Mouse (Mus musculus) MN1 (cell line): ENCODE results near the gene Hinfp.

Experiments used
- DNase-seq: peaks from one replicate; pipeline ENCODE4 v3.0.0-alpha.2; 2016; ENCODE audit warnings: low spot score

The Hinfp gene

DNA sequence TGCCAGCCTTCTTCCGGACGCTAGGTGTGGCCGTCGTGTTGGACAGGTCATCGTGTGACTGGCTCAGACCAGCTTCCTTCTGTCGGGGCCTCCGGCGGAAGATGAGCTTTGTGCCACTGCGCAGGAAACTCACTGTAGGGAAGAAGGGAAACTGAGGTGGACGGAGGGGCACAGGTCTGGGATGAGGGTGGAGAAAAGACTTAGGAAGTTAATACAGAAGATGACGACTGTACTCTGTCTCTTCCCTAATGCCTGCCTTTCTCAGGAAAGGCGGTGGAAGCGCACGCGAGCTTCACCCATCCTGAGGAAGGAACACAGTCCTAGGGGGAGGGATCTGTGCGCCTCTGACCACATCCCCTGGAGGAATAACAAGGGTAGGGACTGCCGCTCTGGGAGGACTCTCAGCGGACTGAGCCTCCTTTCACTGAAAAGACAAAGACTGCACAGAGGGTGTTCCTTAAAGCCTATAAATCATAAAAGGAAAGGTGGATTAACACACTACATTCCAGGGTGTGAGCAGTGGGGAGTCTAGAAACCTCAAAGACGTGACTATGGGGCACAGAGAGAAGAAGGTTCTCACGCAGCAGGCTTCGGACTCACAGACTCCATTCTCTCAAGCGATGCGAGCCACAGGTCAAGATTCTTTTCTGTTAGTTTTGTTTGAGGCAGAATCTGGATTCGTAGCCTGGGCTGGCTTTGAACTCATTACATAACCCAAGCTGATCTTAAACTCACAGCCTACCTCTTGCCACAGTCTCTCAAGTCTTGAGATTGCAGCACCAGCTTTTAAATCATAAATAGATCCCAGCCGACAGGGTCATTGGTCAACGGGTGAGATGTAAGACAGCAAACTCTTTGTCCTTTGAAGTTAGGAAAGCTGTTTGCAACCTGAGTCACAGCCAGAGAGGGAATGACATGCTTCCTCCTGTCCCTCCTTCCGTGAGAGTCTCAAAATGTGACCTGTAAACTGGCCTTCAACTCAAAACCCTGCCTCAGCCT, 6.0 kb upstream of the Hinfp start:
- DNase-seq: no peak

DNA sequence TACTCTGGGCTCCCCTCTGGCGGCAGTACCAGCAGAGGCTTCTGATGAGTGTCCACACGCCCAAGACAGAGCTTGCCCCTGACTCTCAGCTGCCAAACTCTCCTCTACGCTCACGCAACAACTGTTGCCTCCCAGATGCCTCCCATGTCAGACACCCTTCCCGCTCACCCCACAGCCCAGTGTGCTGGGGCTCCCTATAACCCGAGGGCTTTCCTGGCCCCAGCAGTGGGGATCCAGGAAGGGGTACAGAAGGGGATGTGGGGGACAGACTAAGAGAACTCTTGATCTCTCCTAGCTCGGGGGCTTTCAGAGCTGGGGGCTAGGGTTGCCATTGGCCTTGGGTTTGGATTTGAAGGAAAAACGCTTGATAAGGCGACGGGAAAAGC, 5.3 kb upstream of the Hinfp start:
- DNase-seq: no peak

DNA sequence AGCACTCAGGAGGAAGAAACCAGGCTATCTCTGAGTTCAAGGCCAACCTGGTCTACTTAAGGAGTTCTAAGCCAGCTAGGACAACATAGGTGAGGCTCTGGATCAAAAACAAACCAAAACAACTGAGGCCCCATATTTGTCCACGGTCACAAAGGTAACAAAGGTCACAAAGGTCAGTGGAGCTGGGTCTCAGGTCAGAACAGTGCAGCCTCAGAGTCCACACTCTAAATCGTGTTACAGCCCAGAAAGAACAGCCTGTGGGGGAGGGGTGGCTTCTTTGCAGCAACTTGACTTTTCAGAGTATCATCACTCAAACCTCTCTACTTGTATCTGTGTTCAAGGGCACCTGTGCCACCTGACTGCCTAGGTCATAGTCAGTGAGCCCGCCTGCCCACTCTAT, 4.3 kb upstream of the Hinfp start:
- DNase-seq: no peak

DNA sequence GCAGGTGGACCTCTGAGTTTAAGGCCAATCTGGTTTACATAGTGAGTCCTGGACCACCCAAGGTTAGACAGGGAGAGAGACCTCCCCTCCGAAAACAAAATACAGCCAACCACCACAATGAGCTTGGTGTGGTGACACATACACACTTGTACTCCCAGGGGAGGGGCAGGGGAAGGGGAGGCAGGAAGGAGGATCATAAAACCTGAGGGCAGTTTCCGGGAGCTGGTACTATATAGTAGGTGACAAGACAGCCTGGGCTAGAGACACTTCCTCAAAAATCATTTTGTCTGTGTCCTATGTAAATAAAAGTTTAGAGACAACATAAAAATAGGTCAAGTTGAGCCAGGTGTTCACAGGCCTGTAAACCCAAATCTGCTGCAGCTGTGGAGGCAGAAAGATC, 1.8 kb upstream of the Hinfp start:
- DNase-seq: no peak

DNA sequence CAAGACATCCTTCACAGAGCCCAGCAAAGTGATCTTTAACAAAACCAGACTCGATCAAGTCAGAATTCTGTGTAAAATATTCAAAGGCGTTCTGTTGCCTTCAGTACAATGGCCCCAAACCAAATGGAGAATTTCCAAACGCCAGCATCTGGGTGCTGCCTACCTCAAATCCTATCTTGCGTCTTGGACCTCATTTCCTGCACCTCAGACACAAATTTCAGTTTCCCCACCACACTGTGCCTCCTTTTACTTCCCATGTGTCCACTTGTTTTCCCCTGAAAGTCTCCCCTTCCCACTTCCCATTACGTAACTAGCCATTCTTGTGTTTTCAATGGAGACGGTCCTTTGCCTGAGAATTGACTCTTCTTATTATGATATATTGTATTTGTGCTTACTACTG, 1.1 kb upstream of the Hinfp start:
- no peak for DNase-seq

DNA sequence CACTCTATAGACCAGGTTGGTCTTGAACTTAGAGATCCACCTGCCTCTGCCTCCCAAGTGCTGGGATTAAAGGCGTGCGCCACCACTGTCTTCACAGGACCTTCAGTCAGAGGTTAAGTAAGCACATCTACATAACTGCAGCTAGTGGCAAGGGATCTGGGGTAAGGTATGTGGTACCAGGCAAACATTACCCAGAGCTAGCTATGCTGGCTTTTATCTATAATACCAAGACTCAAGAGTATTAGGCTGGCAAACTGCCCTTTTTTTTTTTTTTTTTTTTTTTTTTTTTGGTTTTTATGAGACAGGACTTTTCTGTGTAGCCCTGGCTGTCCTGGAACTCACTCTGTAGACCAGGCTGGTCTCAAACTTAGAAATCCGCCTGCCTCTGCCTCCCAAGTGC, 5.5 kb downstream of the Hinfp start:
- peak; percentile 34 for DNase-seq

DNA sequence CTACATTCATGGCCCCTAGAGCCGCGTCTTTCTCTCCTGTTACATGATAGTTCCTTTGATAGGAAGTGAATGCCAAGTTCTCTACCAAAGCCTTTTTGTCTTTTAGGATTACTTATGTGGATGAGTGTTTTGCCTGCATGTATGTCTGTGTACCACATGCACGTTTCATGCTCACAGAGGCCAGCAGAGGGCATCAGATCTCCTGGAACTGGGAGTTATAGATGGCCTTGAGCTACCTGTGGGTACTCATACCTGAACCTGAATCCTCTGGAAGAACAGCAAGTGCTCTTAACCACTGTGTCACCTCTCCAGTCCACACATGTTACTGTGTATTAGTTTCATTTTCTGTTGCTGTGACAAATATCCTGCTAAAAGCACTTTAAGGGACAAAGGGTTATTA, 13.0 kb downstream of the Hinfp start:
- DNase-seq: peak; percentile 38

DNA sequence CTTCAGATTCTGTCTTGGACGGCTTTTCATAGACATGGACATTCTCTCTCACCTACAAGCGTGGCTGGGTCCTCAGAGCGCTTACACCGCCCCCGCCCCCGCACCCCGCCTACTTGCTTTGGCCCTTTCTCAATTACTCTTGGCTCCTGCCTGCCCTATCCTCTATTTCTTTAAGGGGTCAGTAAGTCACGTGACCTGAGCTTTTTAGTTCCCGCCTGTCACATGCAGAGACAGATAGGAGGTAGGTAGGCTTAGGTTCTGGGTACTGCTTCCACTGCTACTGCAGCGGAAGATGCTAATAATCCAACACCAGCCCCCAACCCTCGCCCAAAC, 16.5 kb downstream of the Hinfp start:
- no peak for DNase-seq

DNA sequence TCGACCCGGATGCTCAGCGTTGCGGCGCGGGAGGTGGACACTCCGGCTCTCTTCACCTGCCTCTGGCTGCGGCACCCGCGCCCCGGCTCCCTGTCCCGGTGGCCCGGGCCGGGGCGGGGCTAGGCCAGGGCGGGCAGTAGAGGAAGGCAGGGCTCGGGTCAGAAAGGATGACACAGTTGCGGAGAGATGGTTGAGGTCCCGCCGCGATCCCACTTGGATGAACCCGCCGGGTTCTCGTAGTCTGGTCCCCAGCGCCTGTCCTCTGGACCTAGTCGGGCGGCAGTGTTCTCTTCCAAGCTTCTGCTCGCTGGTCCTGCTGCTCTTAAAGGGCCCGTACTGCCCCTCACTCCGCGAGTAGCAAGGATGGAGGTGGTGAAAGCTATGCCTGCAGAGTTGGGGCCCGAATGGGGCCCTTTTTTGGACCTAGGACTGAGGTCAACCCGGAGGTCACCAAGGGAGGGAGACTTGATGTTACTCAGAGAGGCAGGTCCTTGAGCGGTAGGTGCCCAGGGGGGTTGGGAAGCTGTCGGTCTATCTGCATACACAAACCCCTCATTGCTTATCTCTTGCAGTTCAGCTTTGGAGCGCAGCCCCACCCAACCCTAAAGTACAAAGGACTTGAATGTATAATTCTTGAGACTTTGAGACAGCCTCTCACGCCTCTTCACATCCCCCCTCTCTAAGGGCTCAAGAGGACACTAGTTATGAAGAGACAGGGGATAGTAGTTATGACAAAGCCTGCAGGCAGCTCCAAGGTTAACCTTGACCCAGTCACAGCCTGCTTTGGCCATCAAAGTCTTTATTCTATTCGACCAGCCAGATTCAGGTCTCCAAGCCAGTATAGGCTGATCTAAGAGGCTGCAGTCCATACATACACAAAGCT, 17.2 kb downstream of the Hinfp start, which contains the start of gene Abcg4:
TSS of gene Abcg4 (minus strand) at position 540 of the 883 bp plus-strand sequence.
- DNase-seq: peak; percentile 56

DNA sequence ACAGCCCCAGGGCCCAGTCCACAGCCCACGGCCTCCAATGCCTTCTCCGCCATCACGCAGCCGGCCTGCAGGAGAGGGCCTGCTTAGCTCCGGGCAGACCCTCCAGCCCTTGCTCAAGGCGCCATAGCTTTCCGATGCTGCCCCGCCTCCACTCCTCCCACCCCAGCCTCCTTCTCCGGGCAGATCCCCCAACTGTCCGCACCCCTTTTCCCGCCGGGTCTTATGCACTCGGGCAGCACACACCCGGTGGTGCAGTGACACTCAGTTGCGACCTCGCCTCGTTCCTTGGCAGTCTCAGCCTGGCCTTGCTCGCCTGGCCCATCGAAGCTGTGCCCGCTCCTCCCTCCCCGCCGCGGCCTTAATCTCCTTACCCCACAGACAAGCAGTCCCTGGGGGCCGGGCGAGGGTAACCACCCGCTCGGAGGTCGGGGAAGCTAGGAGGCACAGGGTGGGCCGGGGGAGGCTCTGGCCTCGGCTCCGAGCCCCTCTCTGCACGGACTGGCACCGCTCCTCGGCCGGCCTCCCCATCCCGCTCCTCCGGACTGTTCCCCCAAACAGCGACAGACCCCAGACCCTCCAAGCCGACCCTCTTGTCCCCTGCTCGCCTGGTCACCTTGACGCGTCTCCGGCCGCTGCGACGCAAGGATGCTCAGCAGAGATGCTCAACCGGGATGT, 17.9 kb downstream of the Hinfp start:
- DNase-seq: peak; percentile 77

DNA sequence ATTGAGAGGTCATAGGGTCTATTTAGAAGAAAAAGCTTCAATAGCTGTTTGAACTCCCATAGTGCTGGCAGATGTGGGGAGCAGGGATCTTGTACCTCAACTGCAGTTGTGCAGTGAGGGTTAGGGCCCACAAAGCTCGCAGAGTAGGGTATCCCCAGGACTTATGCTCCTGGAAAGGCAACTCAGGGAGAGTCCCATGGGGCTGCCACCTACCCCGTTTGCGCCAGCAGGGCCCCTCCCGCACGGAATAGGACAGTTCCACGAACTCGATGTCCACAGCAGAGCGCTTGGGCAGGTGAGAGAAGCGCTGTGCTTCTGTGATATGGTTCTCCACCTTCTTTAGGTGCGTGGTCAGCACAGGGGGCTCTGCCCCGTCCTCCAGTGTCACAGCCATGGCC, 18.5 kb downstream of the Hinfp start:
- no peak for DNase-seq

DNA sequence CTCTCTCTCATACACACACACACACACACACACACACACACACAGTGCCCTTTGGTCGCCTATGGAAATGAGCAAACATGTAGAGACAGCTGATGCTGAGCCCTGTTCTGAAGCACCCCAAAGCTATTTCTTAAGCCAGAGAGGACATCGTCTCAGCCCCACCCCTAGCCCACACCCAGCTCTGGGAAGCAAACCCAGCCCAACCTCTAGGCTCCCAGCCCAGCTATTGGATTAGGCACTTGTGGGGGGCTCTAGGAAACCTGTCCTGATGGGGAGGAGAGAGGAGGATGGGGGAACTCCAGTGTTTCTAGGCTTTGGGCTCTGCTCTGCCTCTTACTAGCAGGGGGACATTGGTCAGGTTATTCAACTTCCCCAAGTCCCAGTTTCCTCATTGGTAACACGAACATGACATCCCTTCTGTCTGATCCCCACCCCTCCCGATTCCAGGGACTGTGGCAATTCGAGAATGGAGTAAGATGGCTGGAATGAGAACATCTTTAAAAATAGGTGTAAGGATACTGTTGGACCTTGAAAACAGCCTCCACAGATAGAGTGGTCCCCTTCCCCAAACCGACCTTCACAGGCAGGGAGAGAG, 19.1 kb downstream of the Hinfp start:
- no peak for DNase-seq

DNA sequence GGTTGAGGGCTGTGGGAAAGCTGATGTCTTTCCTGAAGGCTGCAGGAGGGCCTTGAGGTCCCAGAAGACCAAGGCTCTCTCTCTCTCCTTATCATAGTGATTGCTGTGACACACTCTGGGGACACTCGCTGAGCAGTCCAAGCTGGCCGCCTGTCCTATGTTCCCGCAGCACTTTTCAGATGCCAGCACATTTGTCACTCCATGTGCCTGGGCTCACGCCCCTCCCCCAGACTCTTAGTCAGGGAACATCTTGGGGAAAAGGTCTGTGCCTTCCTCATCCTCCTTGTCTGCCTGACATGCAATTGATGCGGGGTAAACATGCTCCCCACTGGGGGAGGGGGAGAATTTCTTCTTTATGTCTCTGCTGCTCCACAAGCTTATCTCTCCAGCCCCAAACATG, 22.3 kb downstream of the Hinfp start:
- DNase-seq: no peak

DNA sequence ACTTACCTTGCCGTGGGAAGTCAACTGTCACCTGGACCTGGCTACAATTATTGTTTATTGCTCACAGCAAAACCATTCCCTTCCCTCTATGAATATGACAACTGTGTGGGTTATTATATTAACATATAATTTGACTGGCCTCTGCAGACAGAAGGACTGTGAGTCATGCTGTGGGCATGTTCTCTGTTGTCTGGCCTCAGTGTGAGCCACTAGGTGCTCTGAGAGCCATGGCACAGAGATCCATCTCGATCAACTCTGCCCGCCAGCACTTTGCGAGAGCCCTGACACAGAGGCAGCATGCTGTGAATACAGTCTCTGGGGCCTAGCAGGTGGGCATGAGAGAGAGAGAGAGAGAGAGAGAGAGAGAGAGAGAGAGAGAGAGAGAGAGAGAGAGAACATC, 35.5 kb downstream of the Hinfp start:
- no peak for DNase-seq

DNA sequence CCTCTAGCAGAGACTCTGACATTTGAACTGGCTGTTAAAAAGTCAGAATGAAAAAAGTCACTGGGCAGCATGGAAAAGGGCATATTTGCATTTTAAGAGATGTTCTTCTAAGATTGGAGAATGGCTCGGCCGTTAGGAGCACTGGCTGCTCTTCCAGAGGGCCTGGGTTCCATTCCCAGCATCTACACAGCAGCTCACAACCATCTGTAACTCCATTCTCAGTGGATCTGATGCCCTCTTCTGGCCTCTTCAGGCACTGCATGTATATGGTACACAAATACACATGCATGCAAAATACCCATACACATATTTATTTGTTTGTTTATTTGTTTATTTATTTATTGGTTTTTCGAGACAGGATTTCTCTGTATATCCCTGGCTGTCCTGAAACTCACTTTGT, 36.4 kb downstream of the Hinfp start:
- peak; percentile 17 for DNase-seq

DNA sequence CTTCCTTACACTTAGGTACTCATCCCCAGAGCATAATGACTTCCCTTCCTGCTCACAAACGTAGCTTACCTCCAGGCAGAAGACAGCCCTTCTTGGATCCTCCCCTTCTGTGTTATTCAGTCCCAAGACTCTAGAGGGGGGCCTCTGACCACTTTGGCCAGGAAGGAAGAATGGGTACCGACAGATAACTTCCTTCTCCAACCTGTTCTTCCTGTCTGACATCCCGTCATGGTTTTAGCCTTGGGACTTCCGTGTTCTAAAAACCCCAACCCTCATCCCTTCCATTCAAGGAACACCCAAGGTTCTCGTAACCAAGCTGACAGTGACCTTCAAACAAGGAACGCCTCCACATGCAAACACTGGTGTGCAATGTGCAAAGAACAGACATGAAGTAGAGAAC, 37.0 kb downstream of the Hinfp start, which contains the start of gene Nlrx1:
TSS of gene Nlrx1 (minus strand) at position 168 of the 400 bp plus-strand sequence.
- DNase-seq: no peak

DNA sequence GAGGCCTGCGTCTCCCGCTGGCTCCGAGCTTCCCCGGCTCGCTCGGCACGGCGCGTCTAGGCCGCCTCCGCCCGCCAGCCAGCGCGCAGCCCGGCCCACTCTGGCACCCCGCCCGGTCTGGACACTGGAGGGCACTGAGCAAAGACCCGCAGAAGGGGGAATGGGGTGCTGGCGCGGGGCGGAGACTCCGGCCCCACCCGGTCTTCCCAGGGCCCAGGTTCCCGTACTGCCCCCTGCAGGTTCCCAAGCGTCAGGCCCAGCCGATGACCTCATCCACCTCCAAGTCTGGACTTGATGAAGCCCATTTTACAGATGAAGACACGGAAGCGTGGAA, 37.5 kb downstream of the Hinfp start:
- DNase-seq: peak; percentile 90

DNA sequence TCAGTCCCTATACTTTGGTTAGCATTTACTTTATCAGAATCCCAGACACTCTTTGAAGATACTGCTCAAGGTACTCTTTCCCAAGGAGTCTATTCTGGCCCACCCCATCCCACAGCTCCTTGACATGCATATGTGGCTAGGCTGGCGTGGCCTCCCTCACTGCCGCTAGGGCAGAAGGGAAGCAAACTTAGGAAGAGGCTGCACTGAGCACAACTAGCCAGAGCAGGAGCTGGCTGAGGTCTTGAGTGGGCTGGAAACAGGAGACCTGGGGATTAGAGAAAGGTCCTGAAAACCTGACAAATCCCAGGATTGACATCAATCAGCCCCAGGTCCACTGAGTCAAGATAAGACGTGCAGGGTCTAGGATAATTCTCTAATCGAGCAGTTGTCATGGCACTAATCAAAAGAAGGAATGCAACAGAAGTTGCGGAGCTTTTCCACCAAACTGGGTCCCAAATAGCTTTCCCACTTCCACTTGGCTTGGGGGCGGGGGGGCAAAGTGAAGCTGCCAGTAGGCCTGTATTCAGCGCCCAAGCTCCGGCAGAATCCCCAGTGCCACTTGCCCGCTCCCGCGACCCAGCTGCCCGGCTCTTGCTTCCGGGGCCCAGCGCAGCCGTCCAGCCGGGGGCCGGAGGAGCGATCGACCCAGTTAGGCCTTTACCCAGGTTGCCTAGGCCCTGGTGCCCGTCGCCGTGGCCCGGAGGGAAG, 38.0 kb downstream of the Hinfp start:
- DNase-seq: peak; percentile 59

DNA sequence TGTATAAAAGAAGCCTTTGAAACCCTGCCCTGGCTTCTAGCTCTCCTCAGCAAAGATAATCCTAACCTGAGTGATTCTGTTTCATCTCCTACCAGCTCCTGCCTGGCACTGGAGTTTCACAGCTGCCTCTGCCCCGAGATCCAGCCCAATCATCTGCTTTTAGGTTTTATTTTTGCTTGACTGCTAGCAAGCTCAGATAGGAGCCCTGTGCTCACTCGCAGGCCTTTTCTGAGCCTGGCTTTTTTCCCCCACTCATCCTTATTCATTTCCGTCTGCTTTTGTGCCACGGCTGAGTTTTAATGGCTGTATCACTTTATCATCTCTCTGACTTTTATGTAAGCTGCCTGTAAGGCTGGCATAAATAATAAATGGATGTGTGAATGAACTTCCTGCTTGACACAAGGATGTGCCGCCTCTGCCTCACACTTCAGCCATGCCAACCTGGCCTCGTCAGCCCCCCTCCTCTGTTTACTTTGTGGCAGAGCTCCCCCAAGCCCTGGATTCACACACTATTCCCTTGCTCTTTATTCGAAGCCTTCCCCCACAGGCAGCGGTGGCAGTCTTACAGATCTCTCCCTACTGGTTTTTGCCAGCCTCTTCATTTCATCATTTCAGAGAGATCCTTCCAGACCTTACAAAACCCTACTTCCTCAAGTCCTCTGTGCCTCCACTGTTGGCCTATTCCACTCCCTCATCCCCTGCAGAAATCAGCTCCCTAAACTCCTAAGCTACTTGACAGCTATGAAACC, 38.8 kb downstream of the Hinfp start:
- DNase-seq: peak; percentile 23

DNA sequence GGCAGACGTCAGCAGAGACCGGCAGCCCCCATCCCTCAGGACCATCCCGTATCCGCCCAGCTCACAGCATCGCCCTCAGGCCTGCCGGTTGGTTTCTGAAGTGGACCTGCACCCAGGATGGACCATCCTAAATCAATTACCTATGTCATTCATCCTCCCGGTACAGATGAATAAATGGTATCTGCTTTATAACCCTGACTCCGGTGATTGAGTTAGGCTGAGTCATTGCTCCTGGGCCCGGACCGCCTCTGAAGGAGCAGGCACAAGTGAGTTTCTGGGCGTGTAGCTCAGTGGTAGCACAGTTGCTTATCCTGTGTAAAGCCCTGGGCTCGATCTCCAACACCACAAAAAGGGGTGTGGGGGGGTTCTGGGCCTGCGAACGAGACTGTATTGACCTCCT, 44.1 kb downstream of the Hinfp start:
- peak; percentile 61 for DNase-seq

DNA sequence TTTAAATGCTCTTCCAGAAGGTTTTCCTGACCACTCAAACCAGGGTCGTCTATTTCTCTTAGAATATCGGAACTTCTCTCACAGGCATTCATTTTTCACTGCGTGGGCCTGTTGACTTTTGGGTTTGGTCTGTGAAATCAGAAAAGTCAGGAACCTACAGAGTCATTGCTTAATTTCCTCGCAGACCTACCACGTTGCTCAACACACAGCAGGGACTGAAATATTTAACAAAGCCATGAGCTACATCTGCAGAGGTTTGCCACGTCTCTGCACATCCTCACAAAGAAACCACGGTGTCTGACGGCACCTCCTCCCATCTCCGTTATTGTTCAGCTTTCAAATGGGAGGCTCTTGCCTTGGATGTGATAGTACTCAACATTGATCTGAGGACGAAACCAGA, 46.5 kb downstream of the Hinfp start:
- DNase-seq: no peak
